Mouse (Mus musculus): ENCODE measurements around the gene Trib2. TPM values are rescaled to one million over a fixed set of nuclear protein-coding genes. Genes with fewer than 3 reads are reported as not detected.

Gene Trib2
- polyA plus RNA-seq, 1 experiment = 0.96 TPM

- Histone ChIP-seq H3K79me2 (ENCODE audit: control insufficient read depth, insufficient read depth) (no peaks in the 10 kb centered on the region), H3K4me2 (ENCODE audit: low read depth) (no peak overlapping the region), H3K4me3 (no peak overlapping the region), H3ac (ENCODE audit: control insufficient read depth, insufficient read length) (no peak overlapping the region), H3K27me3 (ENCODE audit: control insufficient read depth, insufficient read depth, insufficient read length) (no peaks in the 10 kb centered on the region), H3K36me3 (ENCODE audit: control insufficient read depth, insufficient read depth) (no peaks in the 10 kb centered on the region)
- TF ChIP-seq SRF (IDR thresholded peaks at IDR 0.05; ENCODE audit: control insufficient read depth, insufficient read length, low read depth) (no peak), CEBPB (IDR thresholded peaks at IDR 0.05; ENCODE audit: insufficient read depth, poor library complexity, severe bottlenecking) (no peak), USF1 (IDR thresholded peaks at IDR 0.05; ENCODE audit: low read depth) (no peak), REST (IDR thresholded peaks at IDR 0.05; ENCODE audit: insufficient read depth, insufficient read length) (no peak), POLR2A (IDR thresholded peaks at IDR 0.05; ENCODE audit: insufficient read length, low read depth) (no peak), TCF3 (IDR thresholded peaks at IDR 0.05; ENCODE audit: insufficient read length, low read depth) (no peak), POLR2AphosphoS2 (IDR thresholded peaks at IDR 0.05; ENCODE audit: insufficient read length, low read depth) (no peak), E2F4 (IDR thresholded peaks at IDR 0.05; ENCODE audit: insufficient read depth) (no peak), TCF12 (IDR thresholded peaks at IDR 0.05; ENCODE audit: insufficient read depth, poor library complexity, severe bottlenecking) (no peak), MYOD1 (IDR thresholded peaks at IDR 0.05; ENCODE audit: control insufficient read depth in 1 of 3, insufficient read length in 2 of 3, low read depth in 2 of 3) (no peak), MAX (IDR thresholded peaks at IDR 0.05; ENCODE audit: low read depth) (no peak), MYOG (IDR thresholded peaks at IDR 0.05; ENCODE audit: control insufficient read depth in 1 of 3, insufficient read depth in 1 of 3, insufficient read length in 2 of 3, low read depth in 2 of 3) (no peak)
Observed at GRCm38 (mm10) chr12:15838201-15838600, 21.5 kb upstream of the Trib2 start.

GRCm38 (mm10) chr12:15837566-15837965 is 20.8 kb upstream of the Trib2 start:
- no peak overlapping the region for H3ac ChIP-seq (ENCODE audit: control insufficient read depth, insufficient read length)
- no peaks in the 10 kb centered on the region for H3K36me3 ChIP-seq (ENCODE audit: control insufficient read depth, insufficient read depth)
- no peak overlapping the region for H3K4me3 ChIP-seq
- H3K79me2 ChIP-seq (ENCODE audit: control insufficient read depth, insufficient read depth) = no peaks in the 10 kb centered on the region
- TF ChIP-seq E2F4 (IDR thresholded peaks at IDR 0.05; ENCODE audit: insufficient read depth) (no peak), TCF3 (IDR thresholded peaks at IDR 0.05; ENCODE audit: insufficient read length, low read depth) (no peak), SRF (IDR thresholded peaks at IDR 0.05; ENCODE audit: control insufficient read depth, insufficient read length, low read depth) (no peak), POLR2AphosphoS2 (IDR thresholded peaks at IDR 0.05; ENCODE audit: insufficient read length, low read depth) (no peak), TCF12 (IDR thresholded peaks at IDR 0.05; ENCODE audit: insufficient read depth, poor library complexity, severe bottlenecking) (no peak), REST (IDR thresholded peaks at IDR 0.05; ENCODE audit: insufficient read depth, insufficient read length) (no peak), CEBPB (IDR thresholded peaks at IDR 0.05; ENCODE audit: insufficient read depth, poor library complexity, severe bottlenecking) (no peak), MYOD1 (IDR thresholded peaks at IDR 0.05; ENCODE audit: control insufficient read depth in 1 of 3, insufficient read length in 2 of 3, low read depth in 2 of 3) (no peak), POLR2A (IDR thresholded peaks at IDR 0.05; ENCODE audit: insufficient read length, low read depth) (no peak), MAX (IDR thresholded peaks at IDR 0.05; ENCODE audit: low read depth) (no peak), MYOG (IDR thresholded peaks at IDR 0.05; ENCODE audit: control insufficient read depth in 1 of 3, insufficient read depth in 1 of 3, insufficient read length in 2 of 3, low read depth in 2 of 3) (no peak)
- no peak overlapping the region for H3K4me2 ChIP-seq (ENCODE audit: low read depth)
- H3K27me3 ChIP-seq (ENCODE audit: control insufficient read depth, insufficient read depth, insufficient read length) = no peaks in the 10 kb centered on the region

- peak overlapping the region; percentile 45 for H3K4me2 ChIP-seq (ENCODE audit: low read depth)
- no peaks in the 10 kb centered on the region for H3K79me2 ChIP-seq (ENCODE audit: control insufficient read depth, insufficient read depth)
- no peak overlapping the region for H3K4me3 ChIP-seq
- H3K27me3 ChIP-seq (ENCODE audit: control insufficient read depth, insufficient read depth, insufficient read length) = no peaks in the 10 kb centered on the region
- no peaks in the 10 kb centered on the region for H3K36me3 ChIP-seq (ENCODE audit: control insufficient read depth, insufficient read depth)
- TF ChIP-seq POLR2A (IDR thresholded peaks at IDR 0.05; ENCODE audit: insufficient read length, low read depth) (no peak), MAX (IDR thresholded peaks at IDR 0.05; ENCODE audit: low read depth) (no peak), POLR2AphosphoS2 (IDR thresholded peaks at IDR 0.05; ENCODE audit: insufficient read length, low read depth) (no peak), TCF3 (IDR thresholded peaks at IDR 0.05; ENCODE audit: insufficient read length, low read depth) (no peak), TCF12 (IDR thresholded peaks at IDR 0.05; ENCODE audit: insufficient read depth, poor library complexity, severe bottlenecking) (no peak), USF1 (IDR thresholded peaks at IDR 0.05; ENCODE audit: low read depth) (no peak), E2F4 (IDR thresholded peaks at IDR 0.05; ENCODE audit: insufficient read depth) (no peak), MYOD1 (IDR thresholded peaks at IDR 0.05; ENCODE audit: control insufficient read depth in 1 of 3, insufficient read length in 2 of 3, low read depth in 2 of 3) (peak in 2 of 3 experiments; percentile 67 to 69), MYOG (IDR thresholded peaks at IDR 0.05; ENCODE audit: control insufficient read depth in 1 of 3, insufficient read depth in 1 of 3, insufficient read length in 2 of 3, low read depth in 2 of 3) (peak in 1 of 3 experiments; percentile 12), REST (IDR thresholded peaks at IDR 0.05; ENCODE audit: insufficient read depth, insufficient read length) (no peak), CEBPB (IDR thresholded peaks at IDR 0.05; ENCODE audit: insufficient read depth, poor library complexity, severe bottlenecking) (no peak), SRF (IDR thresholded peaks at IDR 0.05; ENCODE audit: control insufficient read depth, insufficient read length, low read depth) (no peak)
- H3ac ChIP-seq (ENCODE audit: control insufficient read depth, insufficient read length) = no peak overlapping the region
Observed at GRCm38 (mm10) chr12:15832674-15833052, 15.9 kb upstream of the Trib2 start.

DNA sequence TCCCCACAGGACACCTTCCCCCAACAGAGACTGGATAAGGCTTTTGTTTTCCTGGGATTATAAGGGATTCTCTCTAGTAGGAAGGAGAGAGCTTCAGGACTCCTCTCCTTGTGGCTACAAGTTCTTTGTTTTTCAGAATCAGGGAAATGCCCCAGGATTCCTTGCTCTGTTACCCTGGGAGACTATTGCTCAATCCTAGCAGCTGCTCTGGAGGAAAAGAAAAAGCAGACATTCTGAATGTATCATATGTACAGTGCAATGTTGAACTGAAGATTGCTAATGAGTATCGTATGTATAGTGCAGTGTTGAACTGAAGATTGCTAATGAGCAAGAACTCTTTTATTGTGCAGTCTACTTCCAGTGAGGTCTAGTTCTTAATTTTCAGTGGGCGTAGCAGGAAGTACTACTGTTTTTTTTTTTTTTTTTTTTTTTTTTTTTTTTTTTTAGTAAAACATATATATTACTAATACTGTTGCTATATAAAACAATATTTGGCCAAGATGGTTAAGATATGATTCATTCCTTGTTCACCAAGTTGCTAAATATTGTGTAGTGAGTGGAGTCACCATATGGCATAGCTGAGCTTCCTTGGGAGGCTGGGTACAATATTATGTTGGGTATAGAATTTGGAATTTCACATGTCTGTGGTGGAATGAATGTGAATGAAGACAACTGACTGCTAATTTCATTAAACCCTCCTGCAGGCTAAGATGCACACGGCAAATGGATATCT is 15.4 kb upstream of the Trib2 start:
- Histone ChIP-seq H3K4me2 (ENCODE audit: low read depth) (peak overlapping the region; percentile 45), H3K4me3 (no peak overlapping the region), H3ac (ENCODE audit: control insufficient read depth, insufficient read length) (no peak overlapping the region), H3K36me3 (ENCODE audit: control insufficient read depth, insufficient read depth) (no peaks in the 10 kb centered on the region), H3K27me3 (ENCODE audit: control insufficient read depth, insufficient read depth, insufficient read length) (no peaks in the 10 kb centered on the region), H3K79me2 (ENCODE audit: control insufficient read depth, insufficient read depth) (no peaks in the 10 kb centered on the region)
- TF ChIP-seq E2F4 (IDR thresholded peaks at IDR 0.05; ENCODE audit: insufficient read depth) (no peak), REST (IDR thresholded peaks at IDR 0.05; ENCODE audit: insufficient read depth, insufficient read length) (no peak), CEBPB (IDR thresholded peaks at IDR 0.05; ENCODE audit: insufficient read depth, poor library complexity, severe bottlenecking) (peak; percentile 96), SRF (IDR thresholded peaks at IDR 0.05; ENCODE audit: control insufficient read depth, insufficient read length, low read depth) (no peak), TCF3 (IDR thresholded peaks at IDR 0.05; ENCODE audit: insufficient read length, low read depth) (no peak), MYOG (IDR thresholded peaks at IDR 0.05; ENCODE audit: control insufficient read depth in 1 of 3, insufficient read depth in 1 of 3, insufficient read length in 2 of 3, low read depth in 2 of 3) (no peak), MYOD1 (IDR thresholded peaks at IDR 0.05; ENCODE audit: control insufficient read depth in 1 of 3, insufficient read length in 2 of 3, low read depth in 2 of 3) (peak in 1 of 3 experiments; percentile 6)

Data from myocyte (in vitro differentiated cells).